8 mouse cellular contexts compared by ENCODE assay signal in the genomic region with DNA sequence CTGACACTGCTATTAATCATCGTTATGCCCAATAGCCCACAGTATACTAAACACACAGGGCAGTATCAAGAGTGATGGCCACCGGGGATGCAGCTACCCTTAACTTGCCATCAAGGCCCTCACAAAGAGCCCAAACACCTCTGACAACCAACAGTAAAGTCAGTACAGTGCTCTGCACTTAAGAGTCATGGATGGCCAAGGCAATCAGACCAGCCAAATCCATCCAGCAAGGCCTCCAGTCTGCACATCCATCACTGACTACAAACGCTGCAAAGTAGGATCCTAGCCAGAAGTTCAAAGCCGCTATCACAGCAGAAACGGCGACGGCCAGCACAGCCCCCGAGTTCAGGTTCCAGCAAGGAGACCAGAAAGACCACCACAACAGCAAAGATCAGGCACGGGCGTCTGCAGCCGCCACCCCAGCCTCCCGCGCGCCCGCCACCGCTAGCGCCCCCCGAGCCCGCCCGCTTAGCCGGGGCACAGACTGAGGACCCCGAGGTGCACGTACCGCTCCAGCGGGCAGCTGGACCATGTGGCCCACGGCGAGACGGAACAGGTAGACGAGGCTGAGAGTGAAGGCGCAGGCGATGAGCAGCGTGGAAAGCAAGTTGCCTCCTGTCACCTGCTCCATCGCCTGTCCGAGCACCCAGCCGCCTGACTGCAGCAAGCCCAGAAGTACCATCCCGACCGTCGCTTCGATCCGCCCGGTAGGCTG. TPM values are rescaled to one million over a fixed set of nuclear protein-coding genes. Genes with fewer than 3 reads are reported as not detected.
DNase-seq lines count a peak whose midpoint lies in the region; ATAC-seq and TF ChIP-seq lines count a peak whose summit lies in the region.

No protein-coding gene starts in this region.

- H3K9me3 ChIP-seq in kidney, postnatal 0 days (replicated peaks; ENCODE audit: low read length) = no peaks in the 10 kb centered on the region
- peaks cover 6% of the 10 kb centered on the region; the same call in 1 of the 2 replicates for H3K9me3 ChIP-seq in ES-Bruce4 (replicated peaks; ENCODE audit: control insufficient read depth, insufficient read depth, low read length, poor library complexity, severe bottlenecking)
- H3K9me3 ChIP-seq in hindbrain, embryonic 14.5 days (ENCODE audit: control insufficient read depth, low read length) = no peaks in the 10 kb centered on the region

- peaks cover 3% of the 10 kb centered on the region; the same call in 1 of the 2 replicates for H3K4me1 ChIP-seq in kidney, postnatal 0 days (replicated peaks; ENCODE audit: insufficient read depth, low read length)
- peaks cover 2% of the 10 kb centered on the region for H3K4me1 ChIP-seq in ES-Bruce4 (ENCODE audit: control insufficient read depth, insufficient read depth, low read length)
- H3K4me1 ChIP-seq in brown adipose tissue, adult 24 weeks (ENCODE audit: control insufficient read depth, insufficient read depth, insufficient read length, low read length) = no peaks in the 10 kb centered on the region
- H3K4me1 ChIP-seq in hindbrain, embryonic 14.5 days (replicated peaks; ENCODE audit: control insufficient read depth, insufficient read depth, low read length) = peaks cover 18% of the 10 kb centered on the region

- H3K36me3 ChIP-seq in kidney, postnatal 0 days (ENCODE audit: insufficient read depth, low read length) = peaks cover 16% of the 10 kb centered on the region
- H3K36me3 ChIP-seq in ES-Bruce4 (ENCODE audit: control insufficient read depth, insufficient read depth, low read length, poor library complexity, severe bottlenecking) = peaks cover 37% of the 10 kb centered on the region
- H3K36me3 ChIP-seq in hindbrain, embryonic 14.5 days (replicated peaks; ENCODE audit: control insufficient read depth, insufficient read depth) = peaks cover 35% of the 10 kb centered on the region

- WGBS in kidney, postnatal 0 days = 1% methylated on average over 41 of the region's 41 CpGs
- WGBS in hindbrain, embryonic 14.5 days = 2% methylated on average over 41 of the region's 41 CpGs

- peak overlapping the region; percentile 85 for H3K4me2 ChIP-seq in kidney, postnatal 0 days (ENCODE audit: low read length)
- peak overlapping the region; percentile 78 for H3K4me2 ChIP-seq in hindbrain, embryonic 14.5 days (replicated peaks)

- H3K27me3 ChIP-seq in kidney, postnatal 0 days (ENCODE audit: insufficient read depth, low read length) = no peaks in the 10 kb centered on the region
- no peaks in the 10 kb centered on the region for H3K27me3 ChIP-seq in ES-Bruce4 (ENCODE audit: control insufficient read depth, insufficient read depth, low read length, poor library complexity, severe bottlenecking)
- H3K27me3 ChIP-seq in hindbrain, embryonic 14.5 days (ENCODE audit: control insufficient read depth, insufficient read depth, low read length) = no peaks in the 10 kb centered on the region

- H3K9ac ChIP-seq in kidney, postnatal 0 days (ENCODE audit: low read depth, low read length) = peak overlapping the region; percentile 72
- peak overlapping the region; percentile 62 for H3K9ac ChIP-seq in ES-Bruce4 (ENCODE audit: low read depth, poor library complexity, severe bottlenecking)
- peak overlapping the region; percentile 91 for H3K9ac ChIP-seq in hindbrain, embryonic 14.5 days

- TF ChIP-seq CTCF in kidney, postnatal 0 days (IDR thresholded peaks at IDR 0.05; ENCODE audit: low read depth) = no peak
- no peak for TF ChIP-seq CTCF in ES-Bruce4 (IDR thresholded peaks at IDR 0.05; ENCODE audit: low read depth, low read length)

- no peak for DNase-seq in kidney, postnatal 0 days (ENCODE audit: low spot score)
- DNase-seq in kidney, adult 11 months = no peak
- no peak for DNase-seq in hindbrain, embryonic 14.5 days (ENCODE audit: low spot score)
- no peak for DNase-seq in urinary bladder, postnatal 10 days (ENCODE audit: low spot score)

- H3K4me3 ChIP-seq in kidney, postnatal 0 days (replicated peaks; ENCODE audit: low read depth, low read length) = peak overlapping the region; percentile 85
- peak overlapping the region; percentile 80 for H3K4me3 ChIP-seq in ES-Bruce4 (ENCODE audit: low read depth, low read length)
- H3K4me3 ChIP-seq in brown adipose tissue, adult 24 weeks (ENCODE audit: insufficient read depth, low read depth, low read length) = peak overlapping the region; percentile 76
- H3K4me3 ChIP-seq in hindbrain, embryonic 14.5 days (replicated peaks; ENCODE audit: low read length) = peak overlapping the region; percentile 94

- TF ChIP-seq POLR2A in ES-Bruce4 (IDR thresholded peaks at IDR 0.05; ENCODE audit: insufficient read depth, low read length) = no peak

- H3K27ac ChIP-seq in kidney, postnatal 0 days = peak overlapping the region; percentile 91
- no peak overlapping the region for H3K27ac ChIP-seq in ES-Bruce4 (ENCODE audit: insufficient read depth, low read length)
- H3K27ac ChIP-seq in brown adipose tissue, adult 24 weeks (replicated peaks; ENCODE audit: low read depth, low read length) = no peak overlapping the region
- peak overlapping the region; percentile 99 for H3K27ac ChIP-seq in hindbrain, embryonic 14.5 days

- TF ChIP-seq EP300 in ES-Bruce4 (IDR thresholded peaks at IDR 0.05; ENCODE audit: insufficient read depth, low read depth, low read length) = no peak

- ATAC-seq in kidney, postnatal 0 days (replicated peaks; ENCODE audit: low FRiP score, low read depth) = peak; percentile 65
- ATAC-seq in hindbrain, embryonic 14.5 days (ENCODE audit: low FRiP score) = peak; percentile 73
- peak; percentile 22 for ATAC-seq in megakaryocyte progenitor cell, adult 5-6 weeks (replicated peaks; ENCODE audit: poor library complexity)
- no peak; the same call in 1 of the 2 replicates for ATAC-seq in cerebellum, adult (ENCODE audit: insufficient number of reproducible peaks, low FRiP score, low TSS enrichment)

RNA-seq across cellular contexts. Expression of a gene that starts 0.8 kb away (rescaled TPM):
- 51.5 and 57.5 TPM in 2 replicates for polyA plus RNA-seq in kidney, postnatal 0 days (2015; fragmentation: Nextera tagmentation; extraction: Ambion mirVana)
- polyA plus RNA-seq in ES-Bruce4 (2011; ENCODE audit: insufficient read depth, insufficient read length, low read depth, missing spikeins) = 61.4 and 72.0 TPM in 2 replicates
- 26.6 and 36.8 TPM in 2 replicates for polyA plus RNA-seq in brown adipose tissue, adult 24 weeks (2012; ENCODE audit: insufficient read depth, insufficient read length, missing spikeins)
- polyA plus RNA-seq in hindbrain, embryonic 14.5 days (2014; fragmentation: Nextera tagmentation; extraction: Ambion mirVana) = 180 and 206 TPM in 2 replicates
- total RNA-seq in megakaryocyte progenitor cell, adult 5-6 weeks (2015) = 9.2 and 9.7 TPM in 2 replicates
- 11.1 and 14.5 TPM in 2 replicates for total RNA-seq in megakaryocyte progenitor cell, adult 5-6 weeks (2017)

Comparison
In these comparisons a context has a peak if more than half of its experiments do, and no peak if none do; other contexts are left out.
1. H3K27ac ChIP-seq: peak in kidney, postnatal 0 days (single experiment) and hindbrain, embryonic 14.5 days (single experiment); none in ES-Bruce4 (single experiment) and brown adipose tissue, adult 24 weeks (single experiment).
2. Peak in every context shown above with its lines, with median percentiles within 50 percentile points of each other: H3K4me3 ChIP-seq and H3K9ac ChIP-seq.